ENCODE assay signal across 8 mouse cellular contexts in genomic region chr11:29245988-29246387, GRCm38 (mm10). TPM values are rescaled to one million over a fixed set of nuclear protein-coding genes. Genes with fewer than 3 reads are reported as not detected.
DNase-seq lines count a peak whose midpoint lies in the region; ATAC-seq lines count a peak whose summit lies in the region.
"Had no signal": no experiment of that assay in that cellular context is flagged by ENCODE, and none has a peak within 500 bp of the region (broad histone marks: within the 10 kb centered on the region; RNA-seq: fewer than 3 reads in every experiment).

No protein-coding gene starts in this region.

- H3K4me3 ChIP-seq in neural tube, embryonic 11.5 days (ENCODE audit: low read depth, low read length) = peak overlapping the region; percentile 85
- H3K4me3 ChIP-seq in forebrain, embryonic 12.5 days (replicated peaks) = peak overlapping the region; percentile 82
- H3K4me3 ChIP-seq in liver, embryonic 13.5 days (replicated peaks) = peak overlapping the region; percentile 82

- H3K27me3 ChIP-seq in neural tube, embryonic 11.5 days (ENCODE audit: control insufficient read depth, insufficient read depth, low read length) = no peaks in the 10 kb centered on the region
- H3K27me3 ChIP-seq in forebrain, embryonic 12.5 days = no peaks in the 10 kb centered on the region
- no peaks in the 10 kb centered on the region for H3K27me3 ChIP-seq in liver, embryonic 13.5 days

- H3K36me3 ChIP-seq in neural tube, embryonic 11.5 days (ENCODE audit: control insufficient read depth, insufficient read depth, low read length) = peaks cover 2% of the 10 kb centered on the region; the same call in 1 of the 2 replicates
- peaks cover 21% of the 10 kb centered on the region for H3K36me3 ChIP-seq in forebrain, embryonic 12.5 days (replicated peaks)
- H3K36me3 ChIP-seq in liver, embryonic 13.5 days = peaks cover 9% of the 10 kb centered on the region

- no peaks in the 10 kb centered on the region for H3K9me3 ChIP-seq in neural tube, embryonic 11.5 days (ENCODE audit: control insufficient read depth, low read length)
- H3K9me3 ChIP-seq in forebrain, embryonic 12.5 days = no peaks in the 10 kb centered on the region
- no peaks in the 10 kb centered on the region for H3K9me3 ChIP-seq in liver, embryonic 13.5 days (replicated peaks)

- WGBS in neural tube, embryonic 11.5 days = 73% methylated on average over 4 of the region's 4 CpGs
- 77% methylated on average over 4 of the region's 4 CpGs for WGBS in forebrain, embryonic 12.5 days
- 61% methylated on average over 4 of the region's 4 CpGs for WGBS in liver, embryonic 13.5 days (ENCODE audit: insufficient replicate concordance)

- no peak overlapping the region for H3K27ac ChIP-seq in neural tube, embryonic 11.5 days (ENCODE audit: low read depth, low read length)
- H3K27ac ChIP-seq in forebrain, embryonic 12.5 days = no peak overlapping the region
- no peak overlapping the region for H3K27ac ChIP-seq in liver, embryonic 13.5 days

- no peak for ATAC-seq in neural tube, embryonic 11.5 days (ENCODE audit: insufficient read depth, low FRiP score, low TSS enrichment)
- no peak for ATAC-seq in forebrain, embryonic 12.5 days (ENCODE audit: low FRiP score)
- ATAC-seq in liver, embryonic 13.5 days (ENCODE audit: low read depth) = no peak

- H3K4me1 ChIP-seq in neural tube, embryonic 11.5 days (ENCODE audit: control insufficient read depth, insufficient read depth, low read length) = peaks cover 4% of the 10 kb centered on the region; the same call in 1 of the 2 replicates
- H3K4me1 ChIP-seq in forebrain, embryonic 12.5 days = peaks cover 15% of the 10 kb centered on the region
- H3K4me1 ChIP-seq in liver, embryonic 13.5 days (replicated peaks) = peaks cover 19% of the 10 kb centered on the region

- DNase-seq in neural tube, embryonic 11.5 days (ENCODE audit: low spot score) = no peak
- no peak for DNase-seq in neural tube, embryonic 10.5 days (ENCODE audit: extremely low spot score, low spot score)
- DNase-seq in liver, embryonic 13.5 days = no peak
- no peak for DNase-seq in spleen, postnatal 14 days (ENCODE audit: low spot score in 2 of 2)
- DNase-seq in urinary bladder, postnatal 14 days (ENCODE audit: low spot score) = no peak
- no peak for DNase-seq in spleen, postnatal 36 days (ENCODE audit: low spot score in 2 of 2)
- DNase-seq: adrenal gland, postnatal 36 days had no signal

- H3K9ac ChIP-seq in neural tube, embryonic 11.5 days (ENCODE audit: low read length) = no peak overlapping the region; the same call in 1 of the 2 replicates
- peak overlapping the region; percentile 72; the same call in 1 of the 2 replicates for H3K9ac ChIP-seq in forebrain, embryonic 12.5 days
- H3K9ac ChIP-seq in liver, embryonic 13.5 days = peak overlapping the region; percentile 71

- H3K4me2 ChIP-seq in neural tube, embryonic 11.5 days (ENCODE audit: low read depth) = peak overlapping the region; percentile 70
- peak overlapping the region; percentile 80 for H3K4me2 ChIP-seq in forebrain, embryonic 12.5 days
- peak overlapping the region; percentile 82 for H3K4me2 ChIP-seq in liver, embryonic 13.5 days

RNA-seq across cellular contexts. Expression of gene Cfap36, which starts 1.2 kb away (rescaled TPM):
- polyA plus RNA-seq in neural tube, embryonic 11.5 days (2014; fragmentation: Nextera tagmentation; extraction: Ambion mirVana) = 68.5 and 77.0 TPM in 2 replicates
- 90.7 and 96.7 TPM in 2 replicates for polyA plus RNA-seq in forebrain, embryonic 12.5 days (2016; fragmentation: Nextera tagmentation; extraction: Ambion mirVana)
- polyA plus RNA-seq in liver, embryonic 13.5 days (2015; fragmentation: Nextera tagmentation; extraction: Ambion mirVana) = 18.9 and 20.8 TPM in 2 replicates
